Mouse (Mus musculus) right cerebral cortex, postnatal 36 days (tissue): ENCODE results near the gene Trove2.
A peak's percentile ranks its signal among the peaks of the same experiment; 100 is the strongest.
"Not testable (repeated sequence)": the region's sequence is repeated elsewhere in the genome, so short reads cannot be mapped to it uniquely, and the experiment has no call there.

Experiments used
- DNase-seq, 2 experiments: peaks; one replicate each; pipeline ENCODE4 v3.0.0; 2022; ENCODE audit warnings: low spot score in 2 of 2, mixed read lengths in 1 of 2

The Trove2 gene

GRCm38 (mm10) chr1:143739361-143740350 is 37.2 kb downstream of the Trove2 start:
- DNase-seq = peak; percentile 88 to 89

- no peak for DNase-seq
Measured at GRCm38 (mm10) chr1:143738811-143739210, 38.1 kb downstream of the Trove2 start.

- no peak for DNase-seq
Measured at GRCm38 (mm10) chr1:143733914-143734410, 42.9 kb downstream of the Trove2 start.

GRCm38 (mm10) chr1:143731691-143732090 is 45.2 kb downstream of the Trove2 start:
- DNase-seq = no peak

GRCm38 (mm10) chr1:143730899-143731298 is 46.0 kb downstream of the Trove2 start:
- no peak for DNase-seq

- no peak for DNase-seq
Measured at GRCm38 (mm10) chr1:143727701-143728445, 49.0 kb downstream of the Trove2 start.

- no peak for DNase-seq
Measured at GRCm38 (mm10) chr1:143724456-143725064, 52.3 kb downstream of the Trove2 start.

GRCm38 (mm10) chr1:143716038-143716437 is 60.8 kb downstream of the Trove2 start, which contains the start of gene Glrx2:
TSS of gene Glrx2 (plus strand) at chr1:143716338.
- not testable (repeated sequence) for DNase-seq

- no peak for DNase-seq
Measured at GRCm38 (mm10) chr1:143710627-143710976, 66.3 kb downstream of the Trove2 start.

GRCm38 (mm10) chr1:143709966-143710626 is 66.8 kb downstream of the Trove2 start:
- DNase-seq = no peak

- no peak for DNase-seq
Measured at GRCm38 (mm10) chr1:143708361-143708760, 68.5 kb downstream of the Trove2 start.

- no peak for DNase-seq
Measured at GRCm38 (mm10) chr1:143707006-143707405, 69.9 kb downstream of the Trove2 start.

- peak; percentile 87 to 89 for DNase-seq
Measured at GRCm38 (mm10) chr1:143702741-143703262, 74.1 kb downstream of the Trove2 start, which contains the start of gene Cdc73. TSS of gene Cdc73 (minus strand) at chr1:143702893.

- peak in 1 of 2 experiments; percentile 13 for DNase-seq
Measured at GRCm38 (mm10) chr1:143702141-143702740, 74.6 kb downstream of the Trove2 start.

GRCm38 (mm10) chr1:143701736-143702135 is 75.1 kb downstream of the Trove2 start:
- DNase-seq = no peak
